Mouse (Mus musculus): ENCODE results near the gene Unk. TPM values are rescaled to one million over a fixed set of nuclear protein-coding genes. Genes with fewer than 3 reads are reported as not detected.

Unk gene
- total and polyA plus RNA-seq, 3 experiments = 21.7 to 42.3 TPM; not detected in 1

DNA sequence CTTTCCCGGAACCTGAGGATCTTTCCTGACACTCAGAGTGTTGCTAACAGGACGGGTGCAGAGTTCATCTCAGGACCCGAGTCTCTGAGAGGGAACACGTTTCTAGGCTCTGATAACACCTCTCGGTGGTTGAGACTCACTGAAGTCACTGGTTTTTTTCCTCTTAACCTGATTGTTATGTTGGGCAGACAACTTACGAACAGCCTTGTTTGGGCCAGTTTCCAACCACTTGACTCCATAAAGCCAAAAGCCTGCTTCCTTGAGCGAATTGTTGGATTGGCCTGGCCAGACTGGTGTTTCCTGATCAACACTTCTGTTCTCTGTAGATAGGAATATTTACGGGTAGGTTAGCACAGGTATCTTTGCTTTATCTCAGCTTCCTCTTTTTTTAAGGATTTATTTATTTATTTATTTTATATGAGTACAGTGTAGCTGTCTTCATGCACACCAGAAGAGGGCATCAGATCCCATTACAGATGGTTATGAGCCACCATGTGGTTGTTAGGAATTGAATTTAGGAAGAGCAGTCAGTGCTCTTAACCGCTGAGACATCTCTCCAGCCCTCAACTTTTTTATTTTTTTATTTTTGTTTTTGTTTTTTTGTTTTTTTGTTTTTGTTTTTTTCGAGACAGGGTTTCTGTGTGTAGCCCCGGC is 58.7 kb downstream of the Unk start (continued):
- no peak for TF ChIP-seq MEF2A (IDR thresholded peaks at IDR 0.05; ENCODE audit: extremely low read depth, insufficient replicate concordance, low read depth, low read length, poor library complexity, severe bottlenecking)
- no peak for TF ChIP-seq POLR2AphosphoS2 (IDR thresholded peaks at IDR 0.05; ENCODE audit: low read length)
- TF ChIP-seq POLR2A (IDR thresholded peaks at IDR 0.05; ENCODE audit: control insufficient read depth in 1 of 2, insufficient read depth in 1 of 2, low read depth in 1 of 2, low read length in 2 of 2, poor library complexity in 1 of 2) = peak in 1 of 2 experiments; percentile 28; a peak in 1 of 4 replicates

DNA sequence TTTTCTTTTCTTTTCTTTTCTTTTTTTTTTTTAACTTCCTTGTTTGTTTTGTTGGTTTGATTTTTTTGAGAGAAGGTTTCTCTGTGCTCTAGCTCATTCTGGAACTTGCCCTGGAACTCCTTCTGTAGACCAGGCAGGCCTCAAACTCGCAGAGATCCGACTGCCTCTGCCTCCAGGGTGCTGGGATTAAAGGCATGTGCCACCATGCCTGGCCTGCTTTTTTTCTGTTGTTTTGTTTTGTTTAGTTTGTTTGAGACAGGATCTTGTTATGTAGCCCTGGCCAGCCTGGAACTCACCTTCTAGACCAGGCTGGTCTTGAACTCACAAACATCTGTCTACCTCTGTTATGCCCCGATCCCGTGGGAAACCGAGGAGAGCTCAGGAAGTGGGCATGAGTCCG is 59.4 kb downstream of the Unk start:
- no peaks in the 10 kb centered on the region for H3K27me3 ChIP-seq (ENCODE audit: control insufficient read depth in 1 of 2, insufficient read depth in 2 of 2, low read length in 2 of 2)
- peaks cover 12 to 38% of the 10 kb centered on the region in 2 experiments for H3K4me1 ChIP-seq (ENCODE audit: control insufficient read depth in 1 of 2, insufficient read depth in 2 of 2, low read length in 2 of 2)
- H3K9me3 ChIP-seq (replicated peaks; ENCODE audit: insufficient read depth, low read length) = no peaks in the 10 kb centered on the region
- peak overlapping the region; percentile 12 for H3K27ac ChIP-seq (ENCODE audit: control insufficient read depth, low read depth, low read length)
- DNase-seq (ENCODE audit: low read depth, low spot score) = no peak
- H3K9ac ChIP-seq (ENCODE audit: control insufficient read depth, low read depth, low read length, poor library complexity, severe bottlenecking) = no peak overlapping the region
- H3K36me3 ChIP-seq (ENCODE audit: control insufficient read depth in 1 of 2, insufficient read depth in 2 of 2, low read length in 2 of 2) = peaks cover 0 to 38% of the 10 kb centered on the region in 2 experiments; a peak in 2 of 4 replicates
- no peak overlapping the region for H3K4me3 ChIP-seq (ENCODE audit: control insufficient read depth in 1 of 2, insufficient read depth in 1 of 2, low read depth in 2 of 2, low read length in 2 of 2)
- peaks cover 9% of the 10 kb centered on the region for H3K79me2 ChIP-seq (ENCODE audit: control insufficient read depth, insufficient read depth, low read length, poor library complexity)
- TF ChIP-seq TBP (IDR thresholded peaks at IDR 0.05; ENCODE audit: low read depth, low read length) (peak; percentile 92), UBTF (IDR thresholded peaks at IDR 0.05; ENCODE audit: borderline replicate concordance, insufficient read depth, low read depth, low read length) (0 out of 2 replicates have a peak, but pooled peaks have one; percentile 50), POLR2AphosphoS5 (IDR thresholded peaks at IDR 0.05; ENCODE audit: borderline replicate concordance, low read depth, low read length) (no peak)

DNA sequence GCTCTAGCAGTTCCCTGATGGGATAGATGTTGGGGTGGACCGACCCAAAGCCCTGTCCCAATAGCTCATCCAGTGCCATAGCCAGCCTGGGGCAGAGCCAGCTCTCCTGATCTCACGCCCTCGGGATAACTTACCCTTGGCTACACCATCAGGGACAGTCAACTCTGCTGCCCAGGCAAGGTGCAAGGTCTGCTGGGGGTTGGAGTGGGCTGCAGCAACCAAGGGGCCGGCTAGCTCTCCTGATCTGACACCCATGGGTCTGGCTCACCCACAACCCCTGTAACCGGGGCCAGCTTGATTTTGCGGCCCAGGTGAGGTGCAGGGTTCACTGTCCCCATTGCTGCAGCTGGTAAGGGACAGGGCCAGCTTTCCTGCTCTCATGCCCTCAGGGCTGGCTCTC is 61.5 kb downstream of the Unk start:
- peaks cover 17 to 30% of the 10 kb centered on the region in 2 experiments for H3K4me1 ChIP-seq (ENCODE audit: control insufficient read depth in 1 of 2, insufficient read depth in 2 of 2, low read length in 2 of 2)
- H3K36me3 ChIP-seq (ENCODE audit: control insufficient read depth in 1 of 2, insufficient read depth in 2 of 2, low read length in 2 of 2) = peaks cover 0 to 32% of the 10 kb centered on the region in 2 experiments; a peak in 2 of 4 replicates
- DNase-seq (ENCODE audit: low read depth, low spot score) = no peak
- H3K27ac ChIP-seq (ENCODE audit: control insufficient read depth, low read depth, low read length) = no peak overlapping the region
- H3K9me3 ChIP-seq (replicated peaks; ENCODE audit: insufficient read depth, low read length) = no peaks in the 10 kb centered on the region
- H3K27me3 ChIP-seq (ENCODE audit: control insufficient read depth in 1 of 2, insufficient read depth in 2 of 2, low read length in 2 of 2) = no peaks in the 10 kb centered on the region
- TF ChIP-seq POLR2A (IDR thresholded peaks at IDR 0.05; ENCODE audit: control insufficient read depth in 1 of 2, insufficient read depth in 1 of 2, low read depth in 1 of 2, low read length in 2 of 2, poor library complexity in 1 of 2) (no peak), TCF12 (IDR thresholded peaks at IDR 0.05; ENCODE audit: low read depth, low read length) (no peak), POLR2AphosphoS2 (IDR thresholded peaks at IDR 0.05; ENCODE audit: low read length) (no peak), ELF1 (IDR thresholded peaks at IDR 0.05; ENCODE audit: low read depth, low read length) (no peak), MYB (IDR thresholded peaks at IDR 0.05; ENCODE audit: low read depth, low read length) (no peak), RCOR1 (IDR thresholded peaks at IDR 0.05; ENCODE audit: low read depth, low read length) (no peak), JUND (IDR thresholded peaks at IDR 0.05; ENCODE audit: low read depth, low read length) (no peak), E2F4 (IDR thresholded peaks at IDR 0.05; ENCODE audit: borderline replicate concordance, low read depth, low read length) (no peak)
- H3K9ac ChIP-seq (ENCODE audit: control insufficient read depth, low read depth, low read length, poor library complexity, severe bottlenecking) = no peak overlapping the region
- H3K4me3 ChIP-seq (ENCODE audit: control insufficient read depth in 1 of 2, insufficient read depth in 1 of 2, low read depth in 2 of 2, low read length in 2 of 2) = no peak overlapping the region
- peaks cover 1% of the 10 kb centered on the region; the same call in 1 of the 2 replicates for H3K79me2 ChIP-seq (ENCODE audit: control insufficient read depth, insufficient read depth, low read length, poor library complexity)

All from MEL (cell line).